Mouse (Mus musculus) olfactory bulb, adult 2 months (tissue): ENCODE measurements around the gene Itm2c.

Experiments
- CTCF ChIP-seq: fragments of 200-500 bp; IDR thresholded peaks from 2 replicates; pipeline ENCODE4 v1.5.1; 2012; ENCODE audit warnings: low read depth, mild to moderate bottlenecking, low read length, moderate library complexity; ENCODE audit not compliant: insufficient read depth
- POLR2A ChIP-seq: fragments of 200-500 bp; IDR thresholded peaks from 2 replicates; pipeline ENCODE4 v1.6.1; 2012; ENCODE audit warnings: mild to moderate bottlenecking, low read depth, low read length, moderate library complexity; ENCODE audit not compliant: insufficient read depth

GRCm38 (mm10) chr1:85921725-85922124, 27.6 kb downstream of the Itm2c start:
- TF ChIP-seq POLR2A (no peak), CTCF (no peak)
